Mouse (Mus musculus) c-Kit-positive CD71-positive TER-119-negative erythroid progenitor cells, embryonic 14.5 days (primary cell): ENCODE results near the gene Gm20897.
"Not testable (repeated sequence)": the region's sequence is repeated elsewhere in the genome, so short reads cannot be mapped to it uniquely, and the experiment has no call there.

Source experiments
- DNase-seq: peaks from one replicate; pipeline ENCODE4 v3.0.0-alpha.2; 2013; ENCODE audit warnings: low read depth

Gm20897 gene

GRCm38 (mm10) chrY:38502138-38502537 is at the start of gene Gm20897:
Gene Gm20897, minus strand, starts transcription at chrY:38502238.
- DNase-seq = not testable (repeated sequence)
